Mouse (Mus musculus): ENCODE results near the gene Mitd1. TPM values are rescaled to one million over a fixed set of nuclear protein-coding genes. Genes with fewer than 3 reads are reported as not detected.

Mitd1 gene
- 10 to 100 TPM; 82.4 to 92.7 TPM for polyA plus RNA-seq (2017; shearing (Covaris generic))

DNA sequence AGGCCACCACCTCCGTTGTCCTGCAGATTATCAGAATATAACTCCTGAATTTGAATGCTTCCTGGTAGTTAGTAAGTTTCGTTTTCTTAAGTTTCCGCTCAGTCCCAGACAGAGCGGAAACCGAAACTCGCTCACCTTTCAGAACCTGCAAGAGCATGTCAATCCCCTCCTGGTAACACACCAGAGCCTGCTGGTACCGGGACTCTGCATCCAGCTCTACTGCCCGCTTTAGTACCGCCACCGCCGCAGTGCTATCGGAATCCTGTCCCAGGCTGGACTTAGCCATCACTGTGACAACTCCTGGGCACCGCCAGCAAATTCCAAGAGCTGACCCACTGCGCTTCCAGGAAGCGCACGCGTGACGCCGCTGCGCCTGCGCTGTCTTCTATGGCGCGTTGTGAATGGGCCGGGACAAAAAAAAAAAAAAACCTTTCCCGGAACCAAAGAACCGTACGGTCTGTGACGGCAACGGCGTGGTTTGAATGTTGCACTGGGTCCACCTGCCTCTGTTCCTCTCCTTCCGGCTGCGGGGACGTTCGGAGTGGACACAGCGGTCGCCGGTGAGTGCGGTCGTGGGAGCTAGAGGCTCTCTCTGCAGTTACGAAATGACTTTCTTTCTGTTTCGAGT, at the start of gene Mitd1, which contains the start of gene Mrpl30:
TSS of gene Mitd1 (minus strand) at position 387 of the 628 bp plus-strand sequence.
TSS of gene Mrpl30 (plus strand) at position 453 of the 628 bp plus-strand sequence.

DNA sequence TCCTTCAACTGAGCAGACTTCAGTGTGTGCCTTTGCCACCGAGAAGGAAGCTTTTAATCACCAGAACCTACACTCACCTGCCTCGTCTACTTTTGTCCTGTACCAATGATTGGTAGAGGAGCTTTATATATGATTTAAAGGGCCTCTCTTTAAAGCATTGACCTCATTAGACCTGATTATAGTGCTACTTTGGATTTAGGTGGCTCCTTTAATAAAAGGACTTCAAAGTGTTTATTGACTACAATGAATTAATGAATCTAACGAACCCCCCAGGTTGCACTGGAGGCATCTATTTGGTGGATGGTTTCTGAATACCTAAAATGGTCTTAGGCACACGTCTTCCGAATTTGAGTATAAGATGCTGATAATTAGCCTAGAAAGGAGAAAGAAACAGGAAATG, 26.2 kb upstream of the Mitd1 start, which contains the start of gene Lyg2:
TSS of gene Lyg2 (minus strand) at position 101 of the 400 bp plus-strand sequence.

DNA sequence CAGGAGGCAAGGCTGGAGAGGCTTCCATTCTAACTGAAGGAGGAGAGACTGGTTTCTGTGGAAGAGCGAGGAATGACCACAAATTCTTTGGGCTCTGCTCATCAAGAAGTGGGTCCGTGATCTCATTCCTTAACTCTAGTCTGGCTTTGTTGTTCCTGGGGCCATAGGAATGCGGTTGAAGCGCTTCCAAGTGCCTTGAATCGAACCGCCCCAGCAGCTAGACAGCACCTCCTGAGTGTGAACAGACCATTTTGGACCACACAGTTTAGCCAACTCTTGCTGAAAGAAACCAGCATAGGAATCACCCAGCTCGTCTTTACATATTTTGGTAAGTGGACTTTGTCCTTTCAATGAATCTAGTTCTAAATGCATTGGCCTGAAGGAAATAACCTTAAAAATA, 18.5 kb downstream of the Mitd1 start, which contains the start of gene Lipt1:
TSS of gene Lipt1 (plus strand) at position 35 of the 400 bp plus-strand sequence.

DNA sequence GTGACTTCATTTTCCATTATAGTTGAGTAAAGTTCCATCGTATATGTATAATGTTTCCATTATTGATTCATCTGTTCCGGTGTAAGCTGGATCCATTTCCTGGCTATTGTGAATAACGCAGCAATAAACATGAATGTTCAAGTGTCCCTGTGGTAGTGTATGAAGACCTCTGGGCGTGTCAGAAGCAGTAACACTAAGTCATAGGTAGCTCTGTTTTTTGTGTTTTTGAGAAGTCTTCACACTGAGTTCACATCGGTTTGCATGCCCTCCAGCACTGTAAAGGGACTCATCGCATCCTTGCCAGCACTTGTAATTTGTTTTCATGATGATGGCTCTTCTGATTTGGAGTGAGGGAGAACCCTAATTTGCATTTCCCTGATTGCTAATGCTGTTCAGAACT, 23.9 kb downstream of the Mitd1 start, which contains the start of gene Tsga10:
TSS of gene Tsga10 (minus strand) at position 144 of the 400 bp plus-strand sequence.

Other genes with a start within 250 kb of the Mitd1 start
- gene 2010300C02Rik, start 170.3 kb downstream of the Mitd1 start, polyA plus RNA-seq (2017; shearing (Covaris generic)), result 1 to 10 TPM in 1 of 2 experiments, under 1 TPM in 1; 0.29 to 1.2 TPM
- gene Tsga10, start 24.0 kb downstream of the Mitd1 start, polyA plus RNA-seq (2017; shearing (Covaris generic)), result 1 to 10 TPM; 1.9 to 2.1 TPM
- 1 to 10 TPM; 2.8 to 7.0 TPM for gene Lipt1, start 18.7 kb downstream of the Mitd1 start, polyA plus RNA-seq (2017; shearing (Covaris generic))
- 100 to 1,000 TPM; 154 to 229 TPM for gene Mrpl30, start 66 bp upstream of the Mitd1 start, polyA plus RNA-seq (2017; shearing (Covaris generic))
- gene Lyg2, start 26.1 kb upstream of the Mitd1 start, polyA plus RNA-seq (2017; shearing (Covaris generic)), result not detected
- gene Lyg1, start 67.3 kb upstream of the Mitd1 start, polyA plus RNA-seq (2017; shearing (Covaris generic)), result not detected
- 10 to 100 TPM; 98.7 to 99.6 TPM for gene Txndc9, start 107.5 kb upstream of the Mitd1 start, polyA plus RNA-seq (2017; shearing (Covaris generic))
- 10 to 100 TPM; 17.2 to 24.3 TPM for gene Eif5b, start 107.6 kb upstream of the Mitd1 start, polyA plus RNA-seq (2017; shearing (Covaris generic))
- gene Rev1, start 239.4 kb upstream of the Mitd1 start, polyA plus RNA-seq (2017; shearing (Covaris generic)), result 10 to 100 TPM; 23.5 to 26.4 TPM